Mouse (Mus musculus) heart, embryonic 14.5 days (tissue): Measurements from ENCODE around the gene Csnk2b. TPM values are rescaled to one million over a fixed set of nuclear protein-coding genes. Genes with fewer than 3 reads are reported as not detected.
A peak's percentile ranks its signal among the peaks of the same experiment; 100 is the strongest.

Experiments
- ATAC-seq: fragments of 200-750 bp; cut with Nextera tagmentation; 2 replicates; pipeline ENCODE4 v1.8.0; 2017; ENCODE audit warnings: low read depth, moderate TSS enrichment; ENCODE audit not compliant: insufficient number of reproducible peaks, insufficient read depth, low FRiP score
- H3K27ac ChIP-seq, 2 experiments: fragments of 200-500 bp in 1 of 2; fragments of 300-500 bp in 1 of 2; sonication (generic) in 1 of 2; replicated peaks in 1 of 2; 2 replicates each; pipeline ENCODE4 v1.5.1; 2012 to 2014; ENCODE audit warnings: low read depth in 2 of 2, low read length in 2 of 2, control low read depth in 1 of 2, mild to moderate bottlenecking in 1 of 2, mixed read lengths in 1 of 2; ENCODE audit not compliant: control insufficient read depth in 1 of 2, insufficient read depth in 1 of 2
- H3K27me3 ChIP-seq: fragments of 300-500 bp; sonication (generic); 2 replicates; pipeline ENCODE4 v1.6.1; 2014; ENCODE audit warnings: mild to moderate bottlenecking, low read length, control low read depth; ENCODE audit not compliant: control insufficient read depth, insufficient read depth
- H3K36me3 ChIP-seq: fragments of 300-500 bp; sonication (generic); 2 replicates; pipeline ENCODE4 v1.6.1; 2014; ENCODE audit warnings: mild to moderate bottlenecking, control low read depth, low read length, mixed read lengths; ENCODE audit not compliant: control insufficient read depth, insufficient read depth
- H3K4me1 ChIP-seq, 2 experiments: fragments of 200-500 bp in 1 of 2; fragments of 300-500 bp in 1 of 2; sonication (generic) in 1 of 2; 2 replicates each; pipeline ENCODE4 v1.6.1; 2012 to 2014; ENCODE audit warnings: low read length in 2 of 2, control low read depth in 1 of 2, mixed read lengths in 1 of 2; ENCODE audit not compliant: control insufficient read depth in 2 of 2, insufficient read depth in 2 of 2
- H3K4me2 ChIP-seq: fragments of 300-500 bp; sonication (generic); 2 replicates; pipeline ENCODE4 v1.6.1; 2014; ENCODE audit warnings: mild to moderate bottlenecking, low read length
- H3K4me3 ChIP-seq, 2 experiments: fragments of 200-500 bp in 1 of 2; fragments of 300-500 bp in 1 of 2; sonication (generic) in 1 of 2; 2 replicates each; pipeline ENCODE4 v1.5.1; 2012 to 2014; ENCODE audit warnings: low read length in 2 of 2, mild to moderate bottlenecking in 2 of 2, control low read depth in 1 of 2, low read depth in 1 of 2, moderate library complexity in 1 of 2; ENCODE audit not compliant: control insufficient read depth in 1 of 2, insufficient read depth in 1 of 2
- H3K9ac ChIP-seq: fragments of 300-500 bp; sonication (generic); 2 replicates; pipeline ENCODE4 v1.6.1; 2014; ENCODE audit warnings: mild to moderate bottlenecking, low read length
- H3K9me3 ChIP-seq: fragments of 300-500 bp; sonication (generic); 2 replicates; pipeline ENCODE4 v1.6.1; 2016; ENCODE audit warnings: low read length, control low read depth; ENCODE audit not compliant: control insufficient read depth
- WGBS: fragments of 180-500 bp; shearing (Covaris S2); extraction: QIAGEN DNeasy Blood & Tissue Kit; methylation state at CpG from one replicate; pipeline ENCODE4 v1.1.7; 2014; 5-methylcytosine and 5-hydroxymethylcytosine counted together
- polyA plus RNA-seq: library from polyadenylated mRNA; unstranded; fragments of >200 nt; fragmentation: Nextera tagmentation; extraction: Ambion mirVana; gene quantifications from 2 replicates; pipeline ENCODE4 v1.2.1, GENCODE M21; 2014

Gene Csnk2b
- polyA plus RNA-seq, 1 experiment from 2014 or later: 234 TPM

GRCm38 (mm10) chr17:35164218-35164567 is 42.3 kb upstream of the Csnk2b start:
- under 1% methylated on average over 25 of the region's 28 CpGs for WGBS
- peaks cover 31% of the 10 kb centered on the region for H3K36me3 ChIP-seq
- H3K4me2 ChIP-seq: peak overlapping the region; percentile 85
- peaks cover 10 to 31% of the 10 kb centered on the region in 2 experiments for H3K4me1 ChIP-seq
- H3K27ac ChIP-seq: peak overlapping the region; percentile 86 to 99
- H3K27me3 ChIP-seq: no peaks in the 10 kb centered on the region
- peak overlapping the region; percentile 100 for H3K9ac ChIP-seq
- no peaks in the 10 kb centered on the region for H3K9me3 ChIP-seq
- peak overlapping the region; percentile 94 to 100 for H3K4me3 ChIP-seq
- peak; percentile 0; the same call in 1 of the 2 replicates for ATAC-seq

DNA sequence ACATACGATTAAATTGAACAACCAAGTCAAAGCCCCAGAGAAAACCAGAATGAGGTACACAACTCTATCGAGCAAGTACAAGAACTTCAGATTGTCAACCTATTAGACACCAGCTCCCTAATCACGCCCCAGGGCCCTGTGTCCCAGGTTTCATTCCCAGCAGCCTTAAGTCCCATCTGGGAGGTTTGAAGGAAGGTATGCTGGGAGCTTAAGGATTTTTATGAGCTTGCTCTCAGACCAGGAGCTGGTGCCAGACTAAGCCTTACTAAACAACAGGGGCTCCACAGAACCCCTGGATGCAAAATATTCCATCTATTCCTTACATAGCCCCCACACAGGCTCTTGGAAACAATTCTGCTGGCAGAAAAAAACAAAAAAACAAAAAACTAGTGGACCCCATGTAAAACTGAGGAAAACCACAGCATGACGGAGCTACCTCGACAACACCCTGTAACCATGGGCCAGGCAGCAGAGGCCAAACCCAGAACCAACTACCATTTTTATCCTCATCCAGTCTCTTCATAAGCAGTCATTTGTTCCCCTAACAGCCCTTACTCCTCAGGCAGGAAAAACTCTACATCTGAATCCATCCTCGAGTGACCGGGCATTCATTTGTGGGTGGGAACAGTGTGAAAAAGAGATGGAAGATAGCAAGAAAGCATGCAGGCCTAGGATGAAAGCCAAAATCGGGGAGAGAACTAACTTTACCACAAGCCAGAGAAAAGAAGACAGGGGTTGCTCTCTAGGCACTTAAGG is 41.7 kb upstream of the Csnk2b start:
- H3K4me1 ChIP-seq: peaks cover 10 to 31% of the 10 kb centered on the region in 2 experiments
- H3K36me3 ChIP-seq: peaks cover 37% of the 10 kb centered on the region
- no peaks in the 10 kb centered on the region for H3K27me3 ChIP-seq
- peak overlapping the region; percentile 85 for H3K4me2 ChIP-seq
- H3K27ac ChIP-seq: peak overlapping the region; percentile 86 to 99
- H3K9me3 ChIP-seq: no peaks in the 10 kb centered on the region
- peak overlapping the region; percentile 94 to 100 for H3K4me3 ChIP-seq
- WGBS: 6% methylated on average over 8 of the region's 8 CpGs
- ATAC-seq: no peak
- H3K9ac ChIP-seq: peak overlapping the region; percentile 100

GRCm38 (mm10) chr17:35162730-35163129 is 40.9 kb upstream of the Csnk2b start:
- Histone ChIP-seq H3K4me3 (peak overlapping the region; percentile 94 to 100), H3K9me3 (no peaks in the 10 kb centered on the region), H3K27me3 (no peaks in the 10 kb centered on the region), H3K4me2 (peak overlapping the region; percentile 85), H3K4me1 (peaks cover 10 to 31% of the 10 kb centered on the region in 2 experiments), H3K36me3 (peaks cover 45% of the 10 kb centered on the region), H3K27ac (no peak overlapping the region; a peak in 1 of 4 replicates), H3K9ac (peak overlapping the region; percentile 100)
- 36% methylated on average over 12 of the region's 12 CpGs for WGBS
- ATAC-seq: no peak

- peaks cover 10 to 31% of the 10 kb centered on the region in 2 experiments for H3K4me1 ChIP-seq
- peaks cover 51% of the 10 kb centered on the region for H3K36me3 ChIP-seq
- H3K9me3 ChIP-seq: no peaks in the 10 kb centered on the region
- H3K27me3 ChIP-seq: no peaks in the 10 kb centered on the region
- no peak for ATAC-seq
- no peak overlapping the region for H3K27ac ChIP-seq
- peak overlapping the region in 1 of 2 experiments; percentile 100; a peak in 3 of 4 replicates for H3K4me3 ChIP-seq
- peak overlapping the region; percentile 85 for H3K4me2 ChIP-seq
- peak overlapping the region; percentile 5; the same call in 1 of the 2 replicates for H3K9ac ChIP-seq
- WGBS: 68% methylated on average over 14 of the region's 14 CpGs
These were observed 40.3 kb upstream of the Csnk2b start for GRCm38 (mm10) chr17:35162121-35162520.

- ATAC-seq: no peak
- Histone ChIP-seq H3K36me3 (peaks cover 58% of the 10 kb centered on the region), H3K4me2 (no peak overlapping the region), H3K4me1 (peaks cover 10 to 31% of the 10 kb centered on the region in 2 experiments), H3K9ac (peak overlapping the region; percentile 5; the same call in 1 of the 2 replicates), H3K4me3 (no peak overlapping the region), H3K27me3 (no peaks in the 10 kb centered on the region), H3K27ac (no peak overlapping the region), H3K9me3 (no peaks in the 10 kb centered on the region)
- WGBS: 77% methylated on average over 11 of the region's 11 CpGs
These were observed 39.6 kb upstream of the Csnk2b start for GRCm38 (mm10) chr17:35161421-35161820.

DNA sequence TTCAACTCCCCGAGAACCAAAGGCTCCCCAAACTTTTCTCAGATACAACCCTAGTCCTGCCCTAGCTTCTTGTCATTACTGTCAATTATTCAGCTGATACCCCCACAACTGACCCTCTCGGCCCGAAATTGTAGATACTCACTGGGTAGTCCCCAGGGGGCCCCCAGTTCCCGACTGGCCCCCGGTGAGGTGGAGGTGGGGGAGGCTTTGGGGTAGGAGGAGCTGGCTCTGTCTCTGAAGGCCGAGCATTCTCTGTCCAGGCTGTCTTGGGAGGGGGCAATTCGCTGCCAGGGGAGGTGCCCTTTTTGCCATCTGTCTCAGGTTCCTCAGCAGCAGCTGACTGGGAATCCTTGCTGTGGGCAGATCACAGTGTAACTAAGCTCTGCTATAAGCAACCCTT is 37.8 kb upstream of the Csnk2b start:
- Histone ChIP-seq H3K9me3 (no peaks in the 10 kb centered on the region), H3K4me3 (no peak overlapping the region), H3K36me3 (peaks cover 76% of the 10 kb centered on the region), H3K4me1 (peaks cover 5 to 23% of the 10 kb centered on the region in 2 experiments), H3K27ac (no peak overlapping the region), H3K27me3 (no peaks in the 10 kb centered on the region), H3K9ac (no peak overlapping the region), H3K4me2 (no peak overlapping the region)
- no peak for ATAC-seq
- WGBS: 84% methylated on average over 7 of the region's 7 CpGs

DNA sequence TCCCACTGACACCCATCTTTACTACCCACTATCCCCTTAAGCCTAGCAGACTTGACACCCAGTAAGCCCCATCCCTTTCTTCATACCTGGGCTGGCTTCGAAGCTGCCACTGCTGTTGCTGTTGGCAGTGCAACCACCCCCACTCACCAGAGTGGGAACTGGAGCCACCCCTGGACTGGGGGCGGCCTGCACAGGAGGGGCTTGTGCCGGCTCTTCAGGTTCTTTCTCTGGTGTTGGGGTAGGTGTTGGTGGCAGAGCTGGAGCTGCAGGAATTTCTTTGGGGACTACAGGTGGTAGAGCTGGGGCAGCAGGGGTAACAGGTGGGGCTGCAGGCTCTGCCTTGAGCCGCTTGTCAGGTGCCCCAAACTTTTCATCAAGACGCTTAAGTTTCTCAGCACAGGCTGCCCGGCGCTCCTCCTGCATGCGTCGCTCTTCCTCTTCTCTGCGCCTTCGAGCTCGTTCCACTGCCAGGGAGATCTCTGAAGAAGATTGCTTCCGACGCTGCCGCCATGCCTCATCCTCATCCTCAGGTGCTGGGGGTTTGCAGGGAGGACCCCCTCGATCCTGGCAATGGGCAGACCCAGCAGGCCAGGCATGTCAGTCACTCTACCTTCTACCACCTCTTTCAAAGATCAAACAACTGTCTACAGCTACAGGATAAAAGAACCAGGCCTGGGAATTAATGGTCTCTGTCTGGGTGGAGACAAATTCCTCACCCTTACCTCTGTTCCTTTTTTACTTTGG is 37.2 kb upstream of the Csnk2b start:
- no peak overlapping the region for H3K4me2 ChIP-seq
- H3K27me3 ChIP-seq: no peaks in the 10 kb centered on the region
- no peak overlapping the region for H3K4me3 ChIP-seq
- peaks cover 5 to 23% of the 10 kb centered on the region in 2 experiments for H3K4me1 ChIP-seq
- no peaks in the 10 kb centered on the region for H3K9me3 ChIP-seq
- no peak overlapping the region for H3K9ac ChIP-seq
- peaks cover 82% of the 10 kb centered on the region for H3K36me3 ChIP-seq
- no peak overlapping the region for H3K27ac ChIP-seq
- ATAC-seq: no peak
- WGBS: 92% methylated on average over 16 of the region's 16 CpGs
